Mouse (Mus musculus) naive thymus-derived CD4-positive, alpha-beta T cell, adult 2 months (primary cell): Measurements from ENCODE around the gene Sgsm3.
A peak's percentile ranks its signal among the peaks of the same experiment; 100 is the strongest.

Source experiments
- DNase-seq: peaks from one replicate; pipeline ENCODE4 v3.0.0-alpha.2; 2011; ENCODE audit warnings: low read depth

Sgsm3 gene

DNA sequence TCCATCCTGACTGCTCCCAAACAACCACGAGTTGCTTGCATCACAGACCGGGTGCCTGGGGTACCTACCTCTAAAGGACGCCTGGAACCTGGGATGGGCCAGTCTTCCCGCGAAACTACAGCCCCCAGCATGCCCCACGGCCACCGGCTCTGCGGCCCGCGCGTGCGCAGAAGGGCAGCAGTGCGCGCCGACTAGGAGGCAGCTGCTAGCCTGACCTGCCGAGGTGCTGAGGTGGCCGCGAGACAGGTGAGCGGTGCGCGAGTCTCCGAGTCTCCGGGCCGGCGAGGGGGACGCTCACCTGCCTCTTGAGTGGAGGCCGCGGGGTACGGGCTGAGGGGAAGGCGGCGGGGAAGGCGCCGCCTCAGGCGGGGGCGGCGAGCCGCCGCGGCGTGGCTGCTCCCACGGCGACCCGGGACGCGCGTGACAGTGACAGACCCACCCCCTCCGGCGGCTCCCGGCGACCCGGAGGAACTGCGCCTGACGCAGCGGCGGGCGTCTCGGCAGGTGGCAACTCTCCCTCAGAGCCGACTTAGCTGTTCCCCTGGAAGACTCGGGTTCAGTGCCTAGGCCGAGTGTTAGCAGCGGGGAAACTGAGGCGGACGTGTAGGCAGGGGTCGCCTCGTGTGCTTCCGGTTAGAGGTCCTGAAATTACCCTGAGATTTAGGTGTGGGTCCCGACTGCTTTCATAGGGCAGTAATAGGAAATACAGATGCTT is at the start of gene Sgsm3:
Gene Sgsm3, plus strand, starts transcription at position 146 of the 715 bp plus-strand sequence.
- DNase-seq: peak; percentile 86

DNA sequence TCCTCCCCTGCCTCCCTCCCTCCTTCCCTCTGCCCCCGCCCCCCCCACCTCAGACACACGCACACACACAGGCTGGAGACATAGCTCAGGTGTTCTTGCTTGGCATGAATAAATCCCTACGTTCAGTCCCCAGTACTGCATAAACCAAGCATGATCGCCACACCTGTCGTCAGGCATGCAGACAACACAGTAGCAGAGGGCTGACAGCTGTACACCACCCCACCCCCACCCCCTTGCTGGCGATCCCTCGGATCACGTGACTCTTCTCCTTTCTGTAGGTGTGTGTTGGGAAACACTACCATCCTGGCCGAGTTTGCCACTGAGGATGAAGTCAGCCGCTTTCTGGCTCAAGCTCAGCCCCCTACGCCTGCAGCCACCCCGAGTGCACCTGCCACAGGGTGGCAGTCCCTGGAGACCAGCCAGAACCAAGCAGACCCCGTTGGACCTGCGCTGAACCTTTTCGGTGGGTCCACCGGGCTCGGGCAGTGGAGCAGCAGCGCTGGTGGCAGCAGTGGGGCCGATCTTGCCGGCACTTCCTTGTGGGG is 48.7 kb upstream of the Sgsm3 start:
- DNase-seq: no peak

DNA sequence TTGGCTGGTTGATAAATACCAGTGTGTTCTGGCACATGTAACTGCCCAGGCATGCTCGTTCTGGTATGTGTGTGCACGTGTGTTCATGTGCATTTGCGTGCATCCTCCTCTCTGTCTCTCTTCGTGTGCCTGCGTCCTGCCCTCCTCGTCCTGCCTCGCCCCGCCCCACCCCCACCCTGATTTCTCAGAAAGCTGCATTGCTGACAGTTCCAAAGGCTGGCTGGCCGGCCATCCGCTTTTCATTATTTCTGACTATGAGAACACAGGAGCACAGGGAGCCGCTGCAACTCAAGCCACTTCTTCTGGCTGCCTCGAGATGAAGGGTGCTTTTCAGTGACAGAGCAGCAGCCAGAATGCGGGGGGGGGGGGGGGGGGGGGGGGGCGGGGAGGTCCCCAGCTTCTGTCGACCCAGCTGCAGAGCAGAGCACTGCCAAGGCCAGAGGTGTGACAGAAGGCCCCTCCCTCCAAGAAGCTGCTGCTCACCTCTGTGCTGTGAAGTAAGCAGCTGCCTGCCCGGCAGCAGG is 47.5 kb upstream of the Sgsm3 start:
- peak; percentile 79 for DNase-seq

DNA sequence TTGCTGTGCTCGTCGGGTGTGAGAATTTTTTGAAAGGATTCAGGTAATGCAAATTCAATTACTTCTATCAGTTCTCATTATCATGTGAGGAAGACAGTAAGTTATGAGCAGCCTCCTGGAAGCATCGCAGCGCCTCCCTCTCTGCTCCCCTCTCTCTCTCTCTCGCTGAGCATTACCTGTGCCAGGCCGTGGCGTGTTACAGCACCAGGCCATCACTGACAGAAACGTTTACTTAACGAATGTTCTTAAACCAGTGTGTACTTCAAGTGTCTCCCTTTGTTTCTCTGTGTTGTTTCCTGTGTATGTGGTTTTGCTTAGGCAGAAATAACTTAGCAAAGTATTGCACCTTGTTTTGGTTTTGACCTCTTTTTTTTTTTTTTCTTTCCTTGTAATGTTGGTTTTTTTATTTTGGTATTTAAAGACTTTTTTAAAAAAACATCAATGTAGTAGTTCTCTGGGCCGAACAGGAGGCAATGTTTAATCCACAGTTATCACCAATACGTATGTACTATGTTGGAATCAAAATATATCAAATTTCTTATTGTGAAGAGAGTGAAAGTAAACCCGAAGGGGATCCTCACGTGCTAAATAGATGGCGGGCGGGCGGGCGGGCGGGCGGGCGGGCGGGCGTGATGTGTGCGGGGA is 46.8 kb upstream of the Sgsm3 start:
- DNase-seq: peak; percentile 71

DNA sequence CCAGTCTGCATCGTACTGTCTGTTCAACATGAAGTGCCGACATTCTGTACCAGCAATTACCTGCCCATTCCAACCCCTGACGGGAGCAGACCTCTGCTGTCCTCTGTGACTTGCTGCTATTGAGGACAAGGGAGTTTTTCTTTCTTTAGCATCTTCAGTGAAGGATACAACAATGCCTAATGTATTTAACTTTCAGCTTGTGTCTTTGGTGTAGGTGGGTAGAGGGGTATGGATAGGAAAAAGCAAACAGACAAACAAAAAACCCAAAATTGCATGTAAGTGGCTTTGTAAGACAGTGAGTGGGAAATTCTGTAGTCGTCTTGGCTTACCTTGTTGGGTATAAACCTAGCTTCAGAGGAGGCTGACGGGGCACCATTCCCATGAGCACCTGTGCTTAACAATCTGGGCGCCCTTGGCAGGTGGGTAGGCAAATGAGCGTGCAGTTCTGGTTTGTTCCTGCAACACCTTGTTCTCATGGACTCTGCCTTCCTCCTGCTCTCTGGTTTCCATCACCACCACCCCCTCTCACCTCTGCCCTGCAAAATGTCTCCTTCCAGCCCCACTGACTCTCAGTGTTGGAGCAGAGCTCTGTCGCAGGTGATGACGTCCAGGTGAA is 46.1 kb upstream of the Sgsm3 start:
- DNase-seq: peak; percentile 61

DNA sequence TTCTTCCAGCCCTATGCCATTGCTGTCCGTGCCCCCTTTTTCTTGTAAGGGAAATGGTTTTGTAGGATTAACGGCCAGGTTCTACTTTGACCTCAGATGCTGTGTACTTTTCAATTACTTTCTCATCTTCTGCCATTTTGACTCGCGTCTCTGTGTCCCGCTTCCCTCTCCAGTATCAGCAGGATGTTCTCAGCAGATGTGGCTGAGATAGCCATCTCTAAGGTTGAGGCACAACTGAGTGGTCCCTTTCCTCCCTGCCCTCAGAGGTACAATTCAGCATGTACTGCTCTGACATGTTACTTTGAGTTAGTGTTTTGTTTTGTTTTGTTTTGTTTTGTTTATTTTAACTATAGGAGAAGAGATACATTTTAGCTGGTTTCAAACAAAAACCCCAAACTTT is 42.7 kb upstream of the Sgsm3 start:
- DNase-seq: no peak

DNA sequence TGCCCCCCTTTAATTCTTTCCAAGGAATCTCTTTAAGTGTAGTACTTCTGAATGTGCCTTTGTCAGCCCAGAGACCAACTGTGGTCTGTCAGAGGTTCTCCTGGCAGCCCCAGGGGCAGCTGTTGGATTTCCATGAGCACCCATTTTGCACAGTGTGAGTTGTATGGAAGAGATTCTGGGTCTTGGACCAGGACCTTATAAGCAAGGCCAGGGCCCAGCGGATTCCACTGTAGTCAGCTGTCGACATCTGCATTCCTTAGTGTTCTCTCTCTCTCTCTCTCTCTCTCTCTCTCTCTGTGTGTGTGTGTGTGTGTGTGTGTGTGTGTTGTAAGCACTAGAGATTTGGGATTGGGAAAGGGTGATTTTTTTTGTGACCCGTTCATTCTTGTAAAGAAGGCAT is 40.9 kb upstream of the Sgsm3 start:
- DNase-seq: no peak

DNA sequence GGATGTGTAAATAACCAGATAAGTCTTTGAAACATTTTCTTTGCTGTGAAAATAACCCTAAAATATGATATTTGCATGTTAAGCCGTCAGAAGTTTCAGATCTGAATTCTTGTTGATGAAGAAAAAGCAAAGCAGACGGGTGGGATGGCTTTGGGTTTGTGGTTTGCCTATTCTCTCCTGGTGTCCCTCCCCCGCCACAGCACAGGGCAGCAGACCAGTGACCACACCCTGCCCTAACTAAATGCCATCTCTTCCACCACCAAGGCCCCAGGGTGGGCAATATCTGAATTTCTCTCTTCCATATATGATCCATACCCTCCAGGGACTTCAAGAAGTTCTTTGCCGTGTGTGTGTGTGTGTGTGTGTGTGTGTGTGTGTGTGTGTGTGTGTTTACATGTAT is 39.0 kb upstream of the Sgsm3 start:
- no peak for DNase-seq

DNA sequence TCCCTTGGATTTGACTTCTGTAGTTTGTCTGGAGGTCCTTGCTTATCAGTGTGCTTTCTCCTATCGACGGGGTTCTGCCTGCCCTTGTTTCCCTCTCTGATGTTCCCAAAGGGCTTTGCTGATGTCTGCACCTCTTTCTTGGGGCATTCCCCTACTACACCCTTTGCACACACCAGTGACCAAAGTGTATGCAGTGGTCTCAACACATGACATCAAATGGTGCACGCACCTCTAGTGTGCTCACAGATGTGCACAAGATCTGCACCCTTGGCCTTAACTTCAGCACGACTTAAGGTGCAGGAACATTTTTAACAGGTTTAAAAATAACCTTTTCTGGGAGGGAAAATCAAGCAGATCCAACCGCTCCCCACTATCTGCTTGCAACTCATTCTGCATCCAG is 38.2 kb upstream of the Sgsm3 start:
- no peak for DNase-seq

DNA sequence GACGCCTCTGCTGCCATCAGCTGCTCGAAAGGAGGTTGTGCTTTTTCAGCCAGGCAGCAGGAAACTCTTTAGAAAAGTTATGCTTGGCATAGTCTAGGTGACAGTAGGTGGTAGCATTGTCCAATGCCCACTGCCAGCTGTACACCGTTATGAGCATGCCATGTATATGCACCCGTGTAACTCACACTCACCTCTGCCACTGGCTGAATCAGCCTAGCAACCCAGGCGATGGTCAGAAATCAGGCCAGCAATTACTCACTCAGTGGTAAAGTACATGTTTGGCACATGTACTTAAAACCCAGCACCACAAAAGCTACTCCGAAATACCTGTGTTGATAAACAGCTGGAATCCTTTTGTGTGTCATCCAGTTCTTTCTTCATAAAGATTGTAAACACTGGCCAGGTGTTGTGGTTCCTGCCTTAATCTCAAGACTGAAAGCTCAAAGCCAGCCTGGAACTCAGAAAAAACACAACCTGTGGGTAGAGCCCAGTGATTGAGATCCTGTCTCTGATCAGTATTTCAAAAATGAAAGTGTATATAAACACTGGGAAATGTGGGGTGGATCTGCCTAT is 36.0 kb upstream of the Sgsm3 start:
- peak; percentile 56 for DNase-seq

DNA sequence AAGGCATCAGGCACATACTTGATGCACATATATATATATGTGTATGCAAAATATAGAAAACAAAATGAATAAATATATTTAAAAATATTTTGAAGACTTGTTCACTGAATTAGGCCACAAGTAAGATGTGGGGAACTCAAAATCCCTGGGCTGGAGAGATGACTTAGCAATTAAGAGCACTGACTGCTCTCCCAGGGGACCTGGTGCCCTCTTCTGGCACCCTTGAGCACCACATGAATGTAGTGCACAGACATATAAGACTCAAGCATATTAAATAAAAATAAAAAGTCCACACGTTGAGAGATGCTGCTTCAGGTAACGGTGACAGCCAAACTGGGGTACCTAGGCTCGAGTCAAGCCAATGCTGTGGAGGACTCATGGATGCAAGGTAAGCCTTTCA is 31.7 kb upstream of the Sgsm3 start:
- peak; percentile 80 for DNase-seq

DNA sequence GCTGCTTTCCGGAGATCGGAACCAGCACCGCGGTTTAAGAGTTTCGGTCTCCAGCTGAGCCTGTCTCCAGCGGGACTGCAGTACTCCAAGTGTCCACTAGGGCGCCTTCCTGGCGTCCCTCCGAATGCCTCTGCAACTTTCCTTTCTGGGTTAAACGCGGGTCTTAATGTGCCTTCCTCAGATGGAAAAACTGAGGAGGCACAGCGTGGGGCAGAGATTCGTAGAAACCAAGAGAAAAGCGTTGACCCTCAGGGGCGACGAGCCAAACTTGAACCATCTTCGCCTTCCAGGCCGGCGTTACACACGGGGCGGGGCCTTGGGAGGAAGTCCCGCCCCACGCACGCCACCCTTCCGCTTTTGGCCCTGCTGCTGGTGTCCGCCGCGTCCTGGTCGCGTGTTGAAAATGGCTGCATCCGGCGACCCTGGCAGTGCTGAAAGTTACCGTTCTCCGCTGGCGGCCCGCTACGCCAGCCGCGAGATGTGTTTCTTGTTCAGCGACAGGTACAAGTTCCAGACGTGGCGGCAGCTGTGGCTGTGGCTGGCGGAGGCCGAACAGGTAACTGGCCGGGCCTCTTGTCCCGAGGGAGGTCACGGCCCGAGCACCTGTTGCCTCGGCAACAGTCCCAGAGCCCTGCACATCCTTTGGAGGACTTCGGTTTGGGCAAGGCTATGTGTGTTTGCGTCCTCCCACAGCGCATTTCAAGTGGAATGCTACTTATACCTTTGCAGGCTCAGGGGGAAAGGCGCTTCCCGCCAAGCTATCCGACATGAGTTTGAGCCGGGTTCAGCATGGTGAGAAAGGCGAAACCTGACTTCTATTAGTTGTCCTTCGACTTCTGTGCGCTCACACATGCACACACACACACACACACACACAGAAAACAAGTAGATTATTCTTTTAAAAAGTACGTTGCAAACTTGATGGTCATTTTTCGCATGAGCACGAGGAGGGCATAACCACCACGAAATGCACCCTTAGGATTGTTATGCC is 29.1 kb upstream of the Sgsm3 start, which contains the start of gene Adsl:
Gene Adsl, plus strand, starts transcription at position 346 of the 991 bp plus-strand sequence.
- DNase-seq: peak; percentile 95

DNA sequence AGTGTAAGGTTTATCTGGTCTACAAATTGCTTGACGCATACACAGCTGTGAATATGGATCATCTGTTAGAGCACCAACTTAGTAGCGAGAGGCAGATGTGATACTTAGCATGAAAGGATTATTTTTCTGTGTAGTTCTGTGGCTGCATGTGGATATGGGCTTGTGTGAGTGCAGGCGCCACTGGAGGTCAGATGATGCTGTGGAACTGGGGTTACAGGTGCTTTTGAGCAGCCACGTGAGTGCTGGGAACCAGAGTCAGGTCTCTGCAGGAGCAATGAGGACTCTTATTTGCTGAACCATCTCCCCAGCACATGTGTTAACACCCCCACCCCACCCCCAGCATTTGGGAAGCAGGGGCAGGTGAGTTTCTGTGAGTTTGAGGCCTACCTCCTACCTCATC is 28.1 kb upstream of the Sgsm3 start:
- DNase-seq: no peak

DNA sequence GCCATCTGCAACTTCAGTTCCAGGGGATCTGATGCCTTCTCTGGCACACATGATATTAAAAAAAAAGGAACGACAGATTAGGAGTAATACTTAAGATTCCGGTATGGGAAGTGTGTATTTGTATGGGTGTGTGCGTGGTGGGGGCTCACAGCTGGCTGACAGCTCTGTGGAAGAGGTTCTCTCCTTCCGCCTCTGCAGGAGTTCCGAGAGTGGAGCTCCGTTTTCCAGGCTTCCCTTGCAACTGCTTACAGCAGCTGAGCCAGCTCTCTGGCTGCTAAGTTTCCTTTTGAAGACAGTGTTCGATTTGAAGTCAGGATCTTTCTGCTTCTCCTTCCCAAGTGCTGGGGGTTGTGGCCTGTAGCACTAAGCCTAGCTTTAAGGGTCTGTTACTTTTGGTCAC is 27.5 kb upstream of the Sgsm3 start:
- DNase-seq: no peak

DNA sequence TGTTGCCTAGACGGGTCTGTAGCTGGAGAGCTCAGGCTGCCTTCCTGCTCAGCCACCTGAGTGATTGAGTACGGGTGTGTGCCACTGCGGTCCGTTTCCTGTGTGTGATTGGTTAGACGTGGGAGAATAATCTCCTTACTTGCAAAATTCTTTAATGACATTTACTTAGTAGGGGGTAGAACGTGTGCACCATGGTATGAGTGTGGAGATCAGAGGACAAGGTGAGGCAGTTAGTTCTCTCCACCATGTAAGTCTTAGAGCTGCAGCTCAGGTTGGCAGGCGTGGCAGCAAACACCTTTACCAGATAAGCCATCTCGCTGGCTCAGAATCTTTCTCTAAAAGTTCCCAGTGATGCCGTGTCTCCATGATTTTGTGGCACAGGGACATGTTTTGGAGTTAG is 23.6 kb upstream of the Sgsm3 start:
- no peak for DNase-seq

DNA sequence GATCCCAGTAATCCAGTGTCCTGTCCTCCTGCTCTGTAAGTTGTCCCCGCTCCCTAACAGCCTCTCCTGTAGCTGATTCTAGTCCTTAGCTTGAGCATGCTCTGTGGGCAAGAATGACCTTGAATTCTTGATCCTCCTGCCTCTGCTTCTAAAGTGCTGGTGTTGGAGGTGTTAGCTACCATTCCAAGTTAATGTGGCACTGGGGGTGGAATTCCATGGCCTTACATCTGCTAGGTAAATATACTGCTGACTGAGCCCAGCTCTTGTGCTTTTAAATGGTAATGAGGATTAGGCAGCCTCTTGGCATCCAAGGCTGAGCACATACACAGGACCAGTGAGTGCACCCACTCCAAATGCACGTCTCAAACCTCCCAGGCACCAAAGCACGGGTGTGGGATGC is 22.7 kb upstream of the Sgsm3 start:
- DNase-seq: no peak

DNA sequence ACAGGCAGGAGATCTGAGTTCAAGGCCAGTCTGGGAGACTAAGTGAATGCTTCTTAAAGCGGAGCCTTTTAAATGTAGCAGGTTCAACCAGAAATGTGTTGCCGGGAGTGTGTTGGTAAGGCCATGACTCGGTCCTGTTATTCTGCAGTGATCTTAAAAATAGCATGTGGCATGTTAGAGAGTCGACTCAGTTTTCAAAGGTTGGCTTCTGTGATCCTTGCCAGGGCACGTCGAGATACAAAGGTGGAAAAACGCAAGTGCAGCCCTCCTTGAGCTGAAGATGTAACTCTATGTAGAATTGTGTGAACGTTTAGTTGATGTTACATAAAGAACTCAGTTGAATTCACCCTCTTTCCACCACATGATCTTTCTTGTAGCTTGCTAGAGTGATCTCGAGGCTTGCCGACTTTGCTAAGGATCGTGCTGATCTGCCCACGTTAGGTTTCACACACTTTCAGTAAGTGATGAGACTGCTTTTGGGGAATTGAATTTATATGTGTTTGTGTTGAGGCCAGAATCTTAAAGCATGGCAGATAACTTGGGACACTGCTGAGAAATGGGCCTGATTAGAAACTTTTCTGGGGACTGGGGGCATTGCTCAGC is 21.6 kb upstream of the Sgsm3 start:
- no peak for DNase-seq

DNA sequence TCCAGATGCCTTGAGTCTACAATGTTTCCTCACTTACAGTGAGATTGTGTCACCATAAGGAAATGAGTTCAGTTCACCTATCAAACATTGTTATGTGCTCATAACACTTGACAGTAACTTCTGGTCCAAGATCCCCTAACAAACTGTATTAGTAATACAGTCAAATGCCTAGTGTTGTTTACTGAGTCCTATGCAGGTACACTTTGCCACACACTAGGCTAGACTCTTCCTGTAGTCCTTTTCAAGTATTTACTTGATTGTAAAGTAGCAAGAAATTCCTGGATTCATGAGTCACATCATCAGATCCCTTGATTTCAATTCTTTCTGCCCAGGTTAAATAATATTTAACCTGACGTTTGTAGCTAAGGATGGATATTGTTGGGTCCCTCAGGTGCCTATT is 8.2 kb upstream of the Sgsm3 start:
- no peak for DNase-seq

DNA sequence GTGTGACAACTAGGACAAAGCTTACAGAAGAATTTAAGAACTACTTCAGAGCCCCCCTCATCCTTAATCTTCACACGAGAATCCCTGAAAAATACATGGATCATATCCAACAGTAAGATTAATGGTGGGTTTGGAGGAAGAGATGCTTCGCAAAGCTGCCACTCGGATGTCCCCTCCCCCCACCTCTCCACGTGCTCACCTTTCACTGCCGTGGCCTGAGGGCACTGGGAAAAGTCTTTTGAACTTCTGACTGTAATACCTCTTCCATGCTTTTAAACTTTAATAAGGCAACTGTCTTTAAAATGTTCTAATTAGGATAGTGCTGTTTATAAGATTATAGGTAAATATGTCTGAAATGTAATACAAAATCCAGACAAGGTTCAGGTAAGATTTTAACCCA is 3.3 kb upstream of the Sgsm3 start:
- no peak for DNase-seq

DNA sequence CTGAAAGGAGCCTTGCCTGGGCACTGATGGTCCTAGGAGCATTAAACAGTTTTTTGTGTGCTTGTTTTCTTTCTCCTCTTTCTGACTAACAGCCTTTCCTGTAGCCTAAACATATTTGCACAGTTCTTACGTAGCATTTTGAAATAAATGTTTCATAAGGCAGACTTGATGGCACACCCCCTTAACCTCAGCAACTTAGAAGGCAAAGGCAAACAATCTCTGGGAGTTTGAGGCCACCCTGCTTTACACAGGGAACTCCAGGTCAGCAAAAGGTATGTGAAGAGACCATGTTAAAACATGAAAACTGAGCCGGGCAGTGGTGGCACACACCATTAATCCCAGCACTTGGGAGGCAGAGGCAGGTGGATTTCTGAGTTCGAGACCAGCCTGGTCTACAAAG is 1.9 kb upstream of the Sgsm3 start:
- no peak for DNase-seq

DNA sequence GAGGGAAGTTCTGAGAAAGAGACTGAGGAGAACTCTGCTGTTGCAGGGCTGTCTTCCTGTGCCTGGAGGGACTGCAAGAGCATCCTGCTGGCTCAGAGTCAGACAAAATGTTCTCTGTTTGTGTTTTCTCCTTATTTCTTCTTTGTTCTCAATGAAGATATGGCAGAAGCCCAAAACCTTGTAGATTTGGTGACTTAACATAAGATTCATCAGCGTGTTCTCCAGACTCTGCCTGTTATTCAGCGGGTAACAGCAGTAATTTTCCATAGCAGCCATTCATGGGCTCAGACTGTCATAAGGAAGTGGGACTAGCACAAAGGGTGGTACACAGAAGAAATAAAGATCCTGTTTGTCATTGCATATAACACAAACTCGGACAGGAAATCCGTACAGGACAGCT is 2.0 kb downstream of the Sgsm3 start:
- no peak for DNase-seq
